29 mouse cellular contexts compared by ENCODE assay signal in genomic region chr9:42125262-42125982, GRCm38 (mm10). TPM values are rescaled to one million over a fixed set of nuclear protein-coding genes. Genes with fewer than 3 reads are reported as not detected.
DNase-seq lines count a peak whose midpoint lies in the region; ATAC-seq and TF ChIP-seq lines count a peak whose summit lies in the region.
"Had no signal": no experiment of that assay in that cellular context is flagged by ENCODE, and none has a peak within 500 bp of the region (broad histone marks: within the 10 kb centered on the region; RNA-seq: fewer than 3 reads in every experiment).

No protein-coding gene starts in this region.

- no peaks in the 10 kb centered on the region for H3K27me3 ChIP-seq in cerebellum, adult 2 months (ENCODE audit: control insufficient read depth, insufficient read depth, low read length)
- peaks cover 13% of the 10 kb centered on the region; the same call in 1 of the 2 replicates for H3K27me3 ChIP-seq in liver, postnatal 0 days (ENCODE audit: insufficient read depth, low read length)
- H3K27me3 ChIP-seq in liver, embryonic 12.5 days (replicated peaks) = peaks cover 53% of the 10 kb centered on the region
- H3K27me3 ChIP-seq: intestine, embryonic 15.5 days had no signal

- TF ChIP-seq EP300 in liver, postnatal 0 days (IDR thresholded peaks at IDR 0.05; ENCODE audit: low read depth) = no peak

- no peak for ATAC-seq in liver, postnatal 0 days
- ATAC-seq in liver, embryonic 12.5 days = no peak
- ATAC-seq: forebrain, embryonic 14.5 days; hindbrain, postnatal 0 days; intestine, embryonic 15.5 days had no signal

- no peaks in the 10 kb centered on the region for H3K36me3 ChIP-seq in liver, postnatal 0 days (replicated peaks; ENCODE audit: insufficient read depth, low read length)
- no peaks in the 10 kb centered on the region for H3K36me3 ChIP-seq in liver, embryonic 12.5 days
- H3K36me3 ChIP-seq: embryonic facial prominence, embryonic 12.5 days; hindbrain, embryonic 12.5 days; intestine, embryonic 15.5 days; liver, embryonic 13.5 days had no signal

- H3K9me3 ChIP-seq in liver, postnatal 0 days (ENCODE audit: low read length) = no peaks in the 10 kb centered on the region
- H3K9me3 ChIP-seq in liver, embryonic 12.5 days (replicated peaks) = no peaks in the 10 kb centered on the region
- H3K9me3 ChIP-seq: embryonic facial prominence, embryonic 12.5 days; hindbrain, embryonic 12.5 days; intestine, embryonic 15.5 days; liver, embryonic 13.5 days had no signal

- no peak for TF ChIP-seq POLR2A in cerebellum, adult 2 months (IDR thresholded peaks at IDR 0.05; ENCODE audit: borderline replicate concordance, insufficient read depth, low read length)

- H3K4me1 ChIP-seq in cerebellum, adult 2 months (ENCODE audit: control insufficient read depth, insufficient read depth, low read length) = peaks cover 13% of the 10 kb centered on the region
- H3K4me1 ChIP-seq in liver, postnatal 0 days (ENCODE audit: insufficient read depth) = peaks cover 15% of the 10 kb centered on the region
- H3K4me1 ChIP-seq in liver, embryonic 12.5 days = 0 out of 2 replicates have a peak, but pooled peaks cover 8% of the 10 kb centered on the region
- H3K4me1 ChIP-seq: intestine, embryonic 15.5 days; liver, embryonic 13.5 days had no signal

- WGBS in cerebellum, adult 2 months = 76% methylated on average over 9 of the region's 9 CpGs
- 65% methylated on average over 9 of the region's 9 CpGs for WGBS in liver, postnatal 0 days (ENCODE audit: insufficient replicate concordance)
- WGBS in liver, embryonic 12.5 days (ENCODE audit: insufficient replicate concordance) = 62% methylated on average over 9 of the region's 9 CpGs

- TF ChIP-seq CTCF in cerebellum, adult 2 months (IDR thresholded peaks at IDR 0.05; ENCODE audit: borderline replicate concordance, insufficient read depth, low read depth, low read length) = no peak
- no peak for TF ChIP-seq CTCF in liver, postnatal 0 days (IDR thresholded peaks at IDR 0.05; ENCODE audit: low read depth)

- peak; percentile 26 to 29 for DNase-seq in cerebellum, adult 2 months
- no peak for DNase-seq in cerebellum, adult 11-12 months
- DNase-seq in liver, postnatal 0 days = peak; percentile 57
- peak; percentile 38 for DNase-seq in urinary bladder, postnatal 25 days (ENCODE audit: low spot score)
- no peak for DNase-seq in urinary bladder, postnatal 36 days (ENCODE audit: low spot score in 2 of 2)
- DNase-seq in thymus, adult 18-20 months = no peak
- DNase-seq in gastrocnemius, adult 18-20 months (ENCODE audit: low spot score) = no peak
- DNase-seq: adrenal gland, postnatal 25 days; cerebellum, postnatal 36 days; embryo, embryonic 11 days; gastrocnemius, postnatal 25 days; heart, adult 18-20 months; heart, postnatal 36 days; kidney, adult 8-10 months; layer of hippocampus, postnatal 36 days; left cerebral cortex, postnatal 4 days; liver, embryonic 13.5 days; lung, adult 2 months; lung, postnatal 10 days; midbrain, embryonic 14.5 days; right cerebral cortex, postnatal 25 days; thymus, postnatal 25 days had no signal

- H3K27ac ChIP-seq in cerebellum, adult 2 months (ENCODE audit: insufficient read depth, low read length) = no peak overlapping the region
- H3K27ac ChIP-seq in liver, postnatal 0 days (ENCODE audit: low read depth) = 0 out of 2 replicates have a peak overlapping the region, but pooled peaks have one; percentile 11
- no peak overlapping the region for H3K27ac ChIP-seq in liver, embryonic 12.5 days
- H3K27ac ChIP-seq: embryonic facial prominence, embryonic 12.5 days; intestine, embryonic 15.5 days; liver, embryonic 13.5 days; macrophage had no signal

- H3K4me2 ChIP-seq in liver, postnatal 0 days (ENCODE audit: low read depth, low read length) = no peak overlapping the region
- H3K4me2 ChIP-seq in liver, embryonic 12.5 days = no peak overlapping the region
- H3K4me2 ChIP-seq: liver, embryonic 13.5 days had no signal

- H3K9ac ChIP-seq in liver, postnatal 0 days (replicated peaks) = no peak overlapping the region
- no peak overlapping the region for H3K9ac ChIP-seq in liver, embryonic 12.5 days
- H3K9ac ChIP-seq: embryonic facial prominence, embryonic 12.5 days; intestine, embryonic 15.5 days; liver, embryonic 13.5 days had no signal

- no peak overlapping the region for H3K4me3 ChIP-seq in cerebellum, adult 2 months (replicated peaks; ENCODE audit: insufficient read depth, low read depth, low read length)
- no peak overlapping the region for H3K4me3 ChIP-seq in liver, postnatal 0 days (ENCODE audit: low read depth, low read length)
- no peak overlapping the region for H3K4me3 ChIP-seq in liver, embryonic 12.5 days
- H3K4me3 ChIP-seq: embryonic facial prominence, embryonic 12.5 days; hindbrain, embryonic 12.5 days; intestine, embryonic 15.5 days; liver, embryonic 13.5 days had no signal

RNA-seq across cellular contexts. Expression of gene Sorl1, which starts 1.3 kb away (rescaled TPM):
- polyA plus RNA-seq in cerebellum, adult 2 months (2012; rRNA removed) = 169 and 198 TPM in 2 replicates
- 1.5 and 3.0 TPM in 2 replicates for polyA plus RNA-seq in liver, postnatal 0 days (2015; fragmentation: Nextera tagmentation; extraction: Ambion mirVana)
- polyA plus RNA-seq in liver, embryonic 12.5 days (2016; fragmentation: Nextera tagmentation; extraction: Ambion mirVana) = 0.98 and 1.3 TPM in 2 replicates
- 10 to 100 TPM; 37.8 to 38.9 TPM for total RNA-seq in gastrocnemius, adult 18-20 months (2021)

Comparison
In these comparisons a context has a peak if more than half of its experiments do, and no peak if none do; other contexts are left out.
1. DNase-seq: peak in cerebellum, adult 2 months (2 of 2), liver, postnatal 0 days (single experiment) and urinary bladder, postnatal 25 days (single experiment); none in cerebellum, adult 11-12 months (single experiment), urinary bladder, postnatal 36 days (0 of 2), thymus, adult 18-20 months (0 of 2) and gastrocnemius, adult 18-20 months (single experiment).
2. RNA of gene Sorl1, which starts 1.3 kb away (polyA plus RNA-seq): 169 to 198 TPM in cerebellum, adult 2 months; 1.5 to 3.0 TPM in liver, postnatal 0 days and 0.98 to 1.3 TPM in liver, embryonic 12.5 days; every median in the first group is over 10 times any median in the second.